Mouse (Mus musculus) heart, embryonic 15.5 days (tissue): ENCODE measurements around the gene Trpm5. TPM values are rescaled to one million over a fixed set of nuclear protein-coding genes. Genes with fewer than 3 reads are reported as not detected.

Experiments used
- ATAC-seq: fragments of 200-750 bp; cut with Nextera tagmentation; replicated peaks from 2 replicates; pipeline ENCODE4 v1.8.0; 2017; ENCODE audit warnings: low read depth, moderate TSS enrichment; ENCODE audit not compliant: insufficient number of reproducible peaks, insufficient read depth, low FRiP score
- H3K27ac ChIP-seq: fragments of 300-500 bp; sonication (generic); 2 replicates; pipeline ENCODE4 v1.5.1; 2015; ENCODE audit warnings: mild to moderate bottlenecking, inconsistent platforms
- H3K27me3 ChIP-seq: fragments of 300-500 bp; sonication (generic); 2 replicates; pipeline ENCODE4 v1.6.1; 2015; ENCODE audit warnings: inconsistent platforms
- H3K36me3 ChIP-seq: fragments of 300-500 bp; sonication (generic); 2 replicates; pipeline ENCODE4 v1.6.1; 2015; ENCODE audit warnings: mild to moderate bottlenecking, inconsistent platforms
- H3K4me1 ChIP-seq: fragments of 300-500 bp; sonication (generic); replicated peaks from 2 replicates; pipeline ENCODE4 v1.6.1; 2015; ENCODE audit warnings: inconsistent platforms
- H3K4me2 ChIP-seq: fragments of 300-500 bp; sonication (generic); 2 replicates; pipeline ENCODE4 v1.6.1; 2015; ENCODE audit warnings: inconsistent platforms, mild to moderate bottlenecking, moderate library complexity
- H3K4me3 ChIP-seq: fragments of 300-500 bp; sonication (generic); 2 replicates; pipeline ENCODE4 v1.5.1; 2015; ENCODE audit warnings: mild to moderate bottlenecking, inconsistent platforms
- H3K9ac ChIP-seq: fragments of 300-500 bp; sonication (generic); 2 replicates; pipeline ENCODE4 v1.6.1; 2015; ENCODE audit warnings: mild to moderate bottlenecking, inconsistent platforms
- H3K9me3 ChIP-seq: fragments of 300-500 bp; sonication (generic); replicated peaks from 2 replicates; pipeline ENCODE4 v1.6.1; 2016; ENCODE audit warnings: inconsistent platforms
- WGBS: fragments of 180-500 bp; shearing (Covaris S2); methylation state at CpG from one replicate; pipeline ENCODE4 v1.1.7; 2015; ENCODE audit warnings: mixed read lengths; 5-methylcytosine and 5-hydroxymethylcytosine counted together
- polyA plus RNA-seq: library from polyadenylated mRNA; unstranded; fragments of >200 nt; fragmentation: Nextera tagmentation; extraction: Ambion mirVana; gene quantifications from 2 replicates; pipeline ENCODE4 v1.2.1, GENCODE M21; 2015

Trpm5 gene
- polyA plus RNA-seq, 1 experiment from 2014 or later: 3.8 TPM

GRCm38 (mm10) chr7:143049841-143050816, 44.3 kb downstream of the Trpm5 start:
- Histone ChIP-seq H3K4me3 (no peak overlapping the region), H3K27ac (peak overlapping the region; percentile 76), H3K4me1 (peaks cover 37% of the 10 kb centered on the region), H3K36me3 (no peaks in the 10 kb centered on the region), H3K4me2 (no peak overlapping the region), H3K9me3 (no peaks in the 10 kb centered on the region), H3K27me3 (no peaks in the 10 kb centered on the region), H3K9ac (no peak overlapping the region)
- 85% methylated on average over 3 of the region's 3 CpGs for WGBS
- ATAC-seq: no peak

- Histone ChIP-seq H3K4me1 (peaks cover 29% of the 10 kb centered on the region), H3K4me2 (no peak overlapping the region), H3K4me3 (no peak overlapping the region), H3K27ac (peak overlapping the region; percentile 76), H3K9me3 (0 out of 2 replicates have a peak, but pooled peaks cover 4% of the 10 kb centered on the region), H3K36me3 (no peaks in the 10 kb centered on the region), H3K9ac (no peak overlapping the region), H3K27me3 (no peaks in the 10 kb centered on the region)
- ATAC-seq: no peak
- 71% methylated on average over 3 of the region's 3 CpGs for WGBS
These were observed 45.1 kb downstream of the Trpm5 start for GRCm38 (mm10) chr7:143049331-143049730.

- Histone ChIP-seq H3K36me3 (no peaks in the 10 kb centered on the region), H3K4me3 (no peak overlapping the region), H3K27me3 (no peaks in the 10 kb centered on the region), H3K9ac (no peak overlapping the region), H3K27ac (no peak overlapping the region), H3K9me3 (0 out of 2 replicates have a peak, but pooled peaks cover 4% of the 10 kb centered on the region), H3K4me1 (peaks cover 37% of the 10 kb centered on the region), H3K4me2 (no peak overlapping the region)
- 63% methylated on average over 7 of the region's 7 CpGs for WGBS
- no peak for ATAC-seq
These were observed 48.1 kb downstream of the Trpm5 start for GRCm38 (mm10) chr7:143046358-143046757.

GRCm38 (mm10) chr7:143044826-143045206, 49.6 kb downstream of the Trpm5 start:
- Histone ChIP-seq H3K27me3 (no peaks in the 10 kb centered on the region), H3K4me2 (no peak overlapping the region), H3K4me3 (no peak overlapping the region), H3K36me3 (no peaks in the 10 kb centered on the region), H3K9me3 (0 out of 2 replicates have a peak, but pooled peaks cover 4% of the 10 kb centered on the region), H3K9ac (no peak overlapping the region), H3K27ac (no peak overlapping the region), H3K4me1 (peaks cover 37% of the 10 kb centered on the region)
- no peak for ATAC-seq

- Histone ChIP-seq H3K36me3 (no peaks in the 10 kb centered on the region), H3K4me1 (peaks cover 31% of the 10 kb centered on the region), H3K27me3 (no peaks in the 10 kb centered on the region), H3K9me3 (0 out of 2 replicates have a peak, but pooled peaks cover 4% of the 10 kb centered on the region), H3K4me2 (no peak overlapping the region), H3K4me3 (no peak overlapping the region), H3K9ac (no peak overlapping the region), H3K27ac (no peak overlapping the region)
- WGBS: 87% methylated on average over 2 of the region's 2 CpGs
- no peak for ATAC-seq
These were observed 50.2 kb downstream of the Trpm5 start for GRCm38 (mm10) chr7:143044049-143044825.

GRCm38 (mm10) chr7:143042897-143043300, 51.5 kb downstream of the Trpm5 start:
- no peaks in the 10 kb centered on the region for H3K36me3 ChIP-seq
- H3K9ac ChIP-seq: no peak overlapping the region
- H3K27me3 ChIP-seq: no peaks in the 10 kb centered on the region
- no peak overlapping the region for H3K4me3 ChIP-seq
- no peak overlapping the region for H3K4me2 ChIP-seq
- 63% methylated on average over 3 of the region's 3 CpGs for WGBS
- ATAC-seq: no peak
- H3K9me3 ChIP-seq: 0 out of 2 replicates have a peak, but pooled peaks cover 4% of the 10 kb centered on the region
- peaks cover 29% of the 10 kb centered on the region for H3K4me1 ChIP-seq
- H3K27ac ChIP-seq: peak overlapping the region; percentile 75

GRCm38 (mm10) chr7:143042089-143042488, 52.4 kb downstream of the Trpm5 start:
- WGBS: 33% methylated on average over 3 of the region's 3 CpGs
- H3K27me3 ChIP-seq: no peaks in the 10 kb centered on the region

GRCm38 (mm10) chr7:143041138-143041822, 53.2 kb downstream of the Trpm5 start:
- no peak overlapping the region for H3K4me3 ChIP-seq
- peak overlapping the region; percentile 75 for H3K27ac ChIP-seq
- H3K9me3 ChIP-seq: 0 out of 2 replicates have a peak, but pooled peaks cover 4% of the 10 kb centered on the region
- H3K4me2 ChIP-seq: no peak overlapping the region
- ATAC-seq: peak; percentile 16; the same call in 1 of the 2 replicates
- H3K36me3 ChIP-seq: no peaks in the 10 kb centered on the region
- peaks cover 29% of the 10 kb centered on the region for H3K4me1 ChIP-seq
- no peaks in the 10 kb centered on the region for H3K27me3 ChIP-seq
- WGBS: 44% methylated on average over 3 of the region's 3 CpGs
- H3K9ac ChIP-seq: no peak overlapping the region

More at GRCm38 (mm10) chr7:143042089-143042488, 52.4 kb downstream of the Trpm5 start:
- H3K9me3 ChIP-seq: 0 out of 2 replicates have a peak, but pooled peaks cover 4% of the 10 kb centered on the region
- no peak overlapping the region for H3K9ac ChIP-seq
- ATAC-seq: peak; percentile 81
- H3K4me2 ChIP-seq: peak overlapping the region; percentile 5; the same call in 1 of the 2 replicates
- H3K36me3 ChIP-seq: no peaks in the 10 kb centered on the region
- no peak overlapping the region for H3K4me3 ChIP-seq
- H3K27ac ChIP-seq: peak overlapping the region; percentile 75
- H3K4me1 ChIP-seq: peaks cover 29% of the 10 kb centered on the region

- 0 out of 2 replicates have a peak, but pooled peaks cover 4% of the 10 kb centered on the region for H3K9me3 ChIP-seq
- peaks cover 29% of the 10 kb centered on the region for H3K4me1 ChIP-seq
- no peak overlapping the region for H3K4me2 ChIP-seq
- H3K27me3 ChIP-seq: no peaks in the 10 kb centered on the region
- H3K9ac ChIP-seq: no peak overlapping the region
- no peaks in the 10 kb centered on the region for H3K36me3 ChIP-seq
- 82% methylated on average over 3 of the region's 3 CpGs for WGBS
- ATAC-seq: no peak
- no peak overlapping the region for H3K4me3 ChIP-seq
- H3K27ac ChIP-seq: peak overlapping the region; percentile 75; the same call in 1 of the 2 replicates
These were observed 53.9 kb downstream of the Trpm5 start for GRCm38 (mm10) chr7:143040561-143040960.

GRCm38 (mm10) chr7:143038174-143038931, 56.1 kb downstream of the Trpm5 start:
- peaks cover 32% of the 10 kb centered on the region for H3K4me1 ChIP-seq
- no peak for ATAC-seq
- 79% methylated on average over 3 of the region's 3 CpGs for WGBS
- H3K27me3 ChIP-seq: no peaks in the 10 kb centered on the region
- no peaks in the 10 kb centered on the region for H3K36me3 ChIP-seq
- H3K27ac ChIP-seq: no peak overlapping the region
- no peak overlapping the region for H3K9ac ChIP-seq
- H3K4me2 ChIP-seq: no peak overlapping the region
- no peaks in the 10 kb centered on the region for H3K9me3 ChIP-seq
- H3K4me3 ChIP-seq: no peak overlapping the region
